Mouse (Mus musculus) gastrocnemius, adult 2 months (tissue): Measurements from ENCODE around the gene Gtf3c2. TPM values are rescaled to one million over a fixed set of nuclear protein-coding genes. Genes with fewer than 3 reads are reported as not detected.
A peak's percentile ranks its signal among the peaks of the same experiment; 100 is the strongest.

ENCODE experiments used
- DNase-seq: peaks from one replicate; pipeline ENCODE4 v3.0.0; 2022
- H3K27ac ChIP-seq: fragments of 200-600 bp; 2 replicates; pipeline ENCODE4 v1.8.1; 2022; ENCODE audit warnings: mild to moderate bottlenecking
- H3K4me3 ChIP-seq: fragments of 200-600 bp; 2 replicates; pipeline ENCODE4 v1.8.1; 2022; ENCODE audit warnings: mild to moderate bottlenecking, moderate library complexity
- CTCF ChIP-seq: fragments of 200-600 bp; IDR thresholded peaks from 2 replicates; pipeline ENCODE4 v1.8.1; 2022; ENCODE audit warnings: antibody characterized with exemption, mild to moderate bottlenecking, moderate library complexity
- intact Hi-C: fragments of 180-260 bp; cut with DNase I; formaldehyde crosslinking; loops from one replicate; pipeline ENCODE4 v1.15.1; 2025
- total RNA-seq, 2 experiments: library from RNA; stranded (reverse); gene quantifications; 2 replicates each; pipeline ENCODE4 v1.2.3; 2021

Gtf3c2 gene
- total RNA-seq, 2 experiments from 2014 or later: 22.9 to 26.5 TPM

DNA sequence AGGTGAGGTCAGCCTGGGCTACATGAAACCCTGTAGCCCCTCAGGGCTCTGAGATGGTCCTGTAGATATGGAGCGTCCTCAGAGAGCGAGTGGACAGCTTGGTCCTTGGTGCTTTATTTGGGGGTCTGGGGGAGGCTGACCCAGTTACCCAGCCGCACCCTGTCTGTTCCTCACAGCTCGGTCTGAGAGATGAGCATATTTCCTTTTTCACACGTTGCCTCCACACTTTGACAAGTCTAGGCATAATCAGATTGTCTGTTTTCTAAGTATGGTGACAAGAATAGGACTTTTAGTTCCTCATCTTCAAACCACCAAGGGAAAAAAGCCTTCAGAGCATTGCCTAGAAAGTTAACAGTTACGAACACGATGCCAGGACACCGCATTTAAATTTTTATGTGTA is 58.8 kb downstream of the Gtf3c2 start:
- H3K4me3 ChIP-seq: peak overlapping the region; percentile 83
- intact Hi-C loops: no loop called here

DNA sequence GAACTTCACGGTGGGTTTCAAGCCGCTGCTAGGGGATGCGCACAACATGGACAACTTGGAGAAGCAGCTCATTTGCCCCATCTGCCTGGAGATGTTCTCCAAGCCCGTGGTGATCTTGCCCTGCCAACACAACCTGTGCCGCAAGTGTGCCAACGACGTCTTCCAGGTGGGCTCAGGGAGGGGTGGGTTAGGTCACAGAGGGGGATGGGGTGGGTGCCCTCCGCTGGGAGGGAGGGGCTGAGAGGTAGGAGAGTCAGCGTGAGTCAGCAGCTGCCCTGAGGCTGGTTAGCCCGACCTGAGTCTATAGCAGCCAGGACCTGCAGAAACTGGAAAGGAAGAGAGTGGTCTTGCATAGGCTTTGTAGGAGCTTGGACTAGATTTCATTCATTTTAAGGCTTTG is 63.0 kb downstream of the Gtf3c2 start:
- peak overlapping the region; percentile 99 for H3K27ac ChIP-seq
- peak overlapping the region; percentile 83 for H3K4me3 ChIP-seq
- intact Hi-C loops: no loop called here
- DNase-seq: peak; percentile 74
- TF ChIP-seq CTCF: no peak

More for the DNA sequence above, 58.8 kb downstream of the Gtf3c2 start:
- TF ChIP-seq CTCF: no peak
- H3K27ac ChIP-seq: peak overlapping the region; percentile 25
- DNase-seq: no peak

DNA sequence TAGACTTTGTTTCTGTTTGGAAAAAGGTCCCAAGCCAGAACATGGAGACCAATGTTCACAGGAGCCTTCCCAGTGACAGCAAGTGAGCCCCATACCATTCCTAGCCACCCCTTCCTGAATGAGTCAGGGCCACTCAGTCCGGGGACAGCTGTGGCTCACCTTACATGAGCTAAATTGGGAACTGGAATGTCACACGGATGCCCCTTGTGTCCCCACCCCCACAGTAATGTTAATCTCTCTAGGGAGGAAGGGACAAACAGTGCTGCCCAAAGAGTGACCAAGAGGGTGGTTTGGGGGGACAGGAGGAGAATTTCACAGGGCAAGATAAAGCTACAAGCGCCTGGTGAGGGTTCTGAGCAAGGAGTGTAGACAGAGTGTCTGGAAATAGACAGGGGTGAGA is 63.6 kb downstream of the Gtf3c2 start, which contains the start of gene Trim54:
TSS of gene Trim54 (plus strand) at position 359 of the 400 bp plus-strand sequence.
- peak; percentile 78 for DNase-seq
- Histone ChIP-seq H3K27ac (peak within 1 kb of the TSS; percentile 99), H3K4me3 (peak within 1 kb of the TSS; percentile 83)
- TF ChIP-seq CTCF: no peak
- intact Hi-C loops: no loop called here

DNA sequence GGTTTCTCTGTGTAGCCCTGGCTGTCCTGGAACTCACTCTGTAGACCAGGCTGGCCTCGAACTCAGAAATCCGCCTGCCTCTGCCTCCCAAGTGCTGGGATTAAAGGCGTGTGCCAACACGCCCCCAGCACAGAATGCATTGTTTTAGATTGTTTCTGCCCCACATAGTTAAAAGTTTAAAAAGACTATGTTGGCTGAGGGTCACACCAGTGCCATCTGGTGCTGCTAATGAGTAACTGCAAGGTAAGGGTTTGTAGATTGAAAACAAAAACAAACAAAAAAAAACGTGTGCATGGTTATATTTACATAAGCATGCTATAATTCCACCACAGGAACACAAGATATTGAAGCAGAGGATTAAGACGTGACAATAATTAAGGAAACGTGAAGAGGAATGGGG is 69.2 kb downstream of the Gtf3c2 start:
- intact Hi-C loops: no loop called here
- no peak overlapping the region for H3K4me3 ChIP-seq
- peak; percentile 70 for TF ChIP-seq CTCF
- 0 out of 2 replicates have a peak overlapping the region, but pooled peaks have one; percentile 51 for H3K27ac ChIP-seq
- DNase-seq: no peak

DNA sequence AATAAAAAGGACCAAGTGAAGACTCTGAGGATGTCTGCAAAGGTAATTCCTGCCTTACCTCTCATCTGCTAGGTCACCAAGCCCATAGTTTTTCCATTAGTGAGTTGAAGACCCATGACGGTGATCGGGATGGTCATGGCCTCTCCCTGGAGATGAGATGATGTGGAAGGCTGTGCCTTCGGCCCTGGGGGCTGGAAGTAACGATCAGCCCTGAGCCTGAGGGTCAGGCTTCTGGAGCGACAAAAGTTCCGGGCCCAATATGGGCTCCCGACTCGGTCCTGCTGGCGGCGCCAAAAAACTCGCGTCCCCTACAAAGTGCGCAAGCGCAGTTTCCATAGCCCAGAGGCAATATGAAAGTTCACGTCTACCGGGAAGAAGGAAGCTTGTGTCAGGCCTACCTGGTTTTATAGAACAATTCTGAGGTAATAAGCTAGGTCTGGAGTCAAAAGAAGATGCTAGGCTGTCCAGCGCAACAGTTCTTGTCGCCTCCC is 71.9 kb downstream of the Gtf3c2 start, which contains the start of gene Slc30a3:
TSS of gene Slc30a3 (minus strand) at position 238 of the 491 bp plus-strand sequence.
- DNase-seq: no peak
- Histone ChIP-seq H3K4me3 (no peak within 1 kb of the TSS), H3K27ac (no peak within 1 kb of the TSS)
- no peak for TF ChIP-seq CTCF
- intact Hi-C loops: no loop called here

Other genes with a start within 250 kb of the Gtf3c2 start
- gene Cgref1, start 234.6 kb downstream of the Gtf3c2 start, total RNA-seq: 1 to 10 TPM; 2.0 to 2.9 TPM
- gene Preb, start 219.8 kb downstream of the Gtf3c2 start, total RNA-seq: 10 to 100 TPM; 76.5 to 83.6 TPM
- gene Tcf23, start 211.5 kb downstream of the Gtf3c2 start, total RNA-seq: under 1 TPM in 1 of 2 experiments, not detected in 1; 0.28 TPM
- 10 to 100 TPM; 40.9 to 41.6 TPM for gene Atraid, start 131.8 kb downstream of the Gtf3c2 start, total RNA-seq
- 1 to 10 TPM; 5.6 to 6.0 TPM for gene Slc5a6, start 131.2 kb downstream of the Gtf3c2 start, total RNA-seq
- gene Cad, start 125.4 kb downstream of the Gtf3c2 start, total RNA-seq: 10 to 100 TPM; 25.5 to 28.6 TPM
- not detected for gene Dnajc5g, start 73.9 kb downstream of the Gtf3c2 start, total RNA-seq
- not detected for gene Slc30a3, start 71.9 kb downstream of the Gtf3c2 start, total RNA-seq
- gene Trim54, start 63.4 kb downstream of the Gtf3c2 start, total RNA-seq: 100 to 1,000 TPM; 356 to 504 TPM
- not detected for gene Ucn, start 41.3 kb downstream of the Gtf3c2 start, total RNA-seq
- gene Mpv17, start 25.9 kb downstream of the Gtf3c2 start, total RNA-seq: 10 to 100 TPM; 16.9 to 24.2 TPM
- under 1 TPM; 0.53 to 0.74 TPM for gene Gm29609, start 233 bp downstream of the Gtf3c2 start, total RNA-seq
- gene Snx17, start 13.1 kb upstream of the Gtf3c2 start, total RNA-seq: 10 to 100 TPM; 31.1 to 33.2 TPM
- gene Eif2b4, start 13.3 kb upstream of the Gtf3c2 start, total RNA-seq: 10 to 100 TPM; 39.5 to 53.9 TPM
- 1 to 10 TPM; 6.2 to 7.1 TPM for gene Zfp513, start 22.2 kb upstream of the Gtf3c2 start, total RNA-seq
- 10 to 100 TPM; 41.1 to 45.7 TPM for gene Ppm1g, start 40.5 kb upstream of the Gtf3c2 start, total RNA-seq
- 10 to 100 TPM; 51.3 to 58.5 TPM for gene Nrbp1, start 60.7 kb upstream of the Gtf3c2 start, total RNA-seq
- not detected for gene Gm9970, start 61.1 kb upstream of the Gtf3c2 start, total RNA-seq
- 1 to 10 TPM; 1.5 to 2.0 TPM for gene Krtcap3, start 71.5 kb upstream of the Gtf3c2 start, total RNA-seq
- gene Ift172, start 111.0 kb upstream of the Gtf3c2 start, total RNA-seq: 10 to 100 TPM; 26.0 to 34.8 TPM
- 1 to 10 TPM; 1.2 to 3.2 TPM for gene Fndc4, start 115.9 kb upstream of the Gtf3c2 start, total RNA-seq
- gene Gckr, start 117.3 kb upstream of the Gtf3c2 start, total RNA-seq: not detected